Mouse (Mus musculus): ENCODE measurements around the gene Teddm2. TPM values are rescaled to one million over a fixed set of nuclear protein-coding genes. Genes with fewer than 3 reads are reported as not detected.

Teddm2 gene
- polyA plus RNA-seq, 1 experiment from 2014 or later: 0.36 TPM

DNA sequence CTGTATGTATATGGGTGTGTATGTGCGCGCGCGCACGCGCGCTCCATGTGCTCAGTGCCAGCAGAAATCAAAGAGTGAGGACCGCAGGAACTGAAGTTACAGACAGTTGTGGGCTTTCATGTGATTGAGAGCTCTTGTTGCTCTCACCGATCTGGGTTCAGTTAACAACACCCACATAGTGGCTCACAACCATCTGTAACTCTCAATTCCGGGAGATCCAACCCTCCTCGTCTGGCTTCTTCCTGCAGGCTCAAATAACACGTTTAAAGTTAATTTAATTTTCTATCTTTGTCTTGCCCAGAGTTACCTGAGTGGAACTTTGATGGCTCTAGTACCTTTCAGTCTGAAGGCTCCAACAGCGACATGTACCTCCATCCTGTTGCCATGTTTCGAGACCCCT is 4.2 kb upstream of the Teddm2 start:
- H3K27ac ChIP-seq (ENCODE audit: low read depth): no peak overlapping the region
- H3K4me1 ChIP-seq (ENCODE audit: insufficient read depth): 0 out of 2 replicates have a peak, but pooled peaks cover 4% of the 10 kb centered on the region
- no peak overlapping the region for H3K4me2 ChIP-seq
- H3K27me3 ChIP-seq (ENCODE audit: insufficient read depth, low read length): no peaks in the 10 kb centered on the region
- no peaks in the 10 kb centered on the region for H3K9me3 ChIP-seq (ENCODE audit: low read depth, low read length)
- H3K4me3 ChIP-seq (ENCODE audit: low read depth, low read length): no peak overlapping the region
- no peak for ATAC-seq (ENCODE audit: insufficient read depth)
- H3K9ac ChIP-seq: no peak overlapping the region
- H3K36me3 ChIP-seq (ENCODE audit: insufficient read depth): peaks cover 63% of the 10 kb centered on the region
- WGBS: 94% methylated on average over 14 of the region's 14 CpGs
- no peak for TF ChIP-seq CTCF (IDR thresholded peaks at IDR 0.05; ENCODE audit: low read depth)
- no peak for DNase-seq

DNA sequence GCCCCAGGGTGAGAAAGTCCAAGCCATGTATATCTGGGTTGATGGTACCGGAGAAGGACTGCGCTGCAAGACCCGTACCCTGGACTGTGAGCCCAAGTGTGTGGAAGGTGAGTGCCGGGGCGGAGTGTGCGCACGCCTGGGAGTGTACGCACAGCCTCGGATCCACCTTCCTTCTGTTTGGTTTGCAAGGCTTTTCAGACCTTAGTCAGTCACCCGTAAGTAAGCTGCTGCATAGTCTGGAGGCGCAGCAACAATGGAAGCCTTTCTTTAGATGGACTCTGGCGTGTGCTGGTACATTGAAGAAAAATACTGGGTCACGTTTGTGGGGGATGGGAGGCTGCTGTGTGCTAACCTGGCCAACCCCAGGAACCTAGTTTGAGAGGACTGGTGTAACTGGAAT is 3.0 kb upstream of the Teddm2 start:
- H3K4me2 ChIP-seq: no peak overlapping the region
- no peak overlapping the region for H3K4me3 ChIP-seq (ENCODE audit: low read depth, low read length)
- no peak overlapping the region for H3K27ac ChIP-seq (ENCODE audit: low read depth)
- no peak overlapping the region for H3K9ac ChIP-seq
- no peaks in the 10 kb centered on the region for H3K27me3 ChIP-seq (ENCODE audit: insufficient read depth, low read length)
- ATAC-seq (ENCODE audit: insufficient read depth): no peak
- 0 out of 2 replicates have a peak, but pooled peaks cover 4% of the 10 kb centered on the region for H3K4me1 ChIP-seq (ENCODE audit: insufficient read depth)
- DNase-seq: no peak
- WGBS: 88% methylated on average over 13 of the region's 13 CpGs
- peaks cover 54% of the 10 kb centered on the region for H3K36me3 ChIP-seq (ENCODE audit: insufficient read depth)
- no peak for TF ChIP-seq CTCF (IDR thresholded peaks at IDR 0.05; ENCODE audit: low read depth)
- no peaks in the 10 kb centered on the region for H3K9me3 ChIP-seq (ENCODE audit: low read depth, low read length)

DNA sequence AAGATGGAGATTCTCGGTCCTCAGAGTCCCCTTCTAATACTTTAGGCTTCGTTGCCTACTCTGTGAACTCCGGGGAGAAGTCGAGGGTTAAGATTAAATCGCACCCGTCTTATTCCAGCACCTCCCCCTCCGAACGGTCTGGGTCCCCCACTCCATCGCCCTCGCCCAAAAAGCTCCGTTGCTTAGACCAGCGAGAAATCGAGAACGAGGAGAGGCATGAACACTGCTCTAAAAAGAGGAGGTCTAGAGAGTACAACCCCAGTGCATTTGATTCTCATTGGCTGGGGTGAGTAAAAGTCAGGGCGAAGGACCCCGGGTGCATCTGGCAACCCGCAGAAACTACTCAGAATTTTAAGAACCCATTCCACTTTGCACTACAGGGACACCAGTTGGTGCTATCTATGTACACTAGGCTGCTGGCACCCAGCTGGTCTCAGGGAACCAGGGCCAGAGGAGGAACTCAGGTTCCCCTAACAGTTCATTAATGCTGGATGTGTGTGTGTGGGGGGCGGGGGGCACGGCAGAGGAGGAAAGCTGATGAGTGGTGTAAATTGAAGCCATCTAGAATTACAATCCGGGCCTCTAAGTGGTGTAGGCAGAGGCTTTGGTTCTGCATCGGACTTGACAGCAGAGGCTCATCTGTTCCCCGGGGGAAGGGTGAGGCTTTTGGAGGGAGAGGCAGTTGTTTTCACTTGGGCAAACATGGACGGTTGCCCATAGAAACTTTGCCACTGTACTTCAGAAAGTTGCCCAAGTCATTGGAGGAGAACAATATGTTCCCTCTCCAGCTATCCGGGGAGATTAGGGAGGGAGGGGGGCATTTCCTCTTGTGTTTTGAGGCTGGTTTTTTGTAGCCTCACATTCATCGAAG is 1.1 kb upstream of the Teddm2 start:
- no peak for TF ChIP-seq CTCF (IDR thresholded peaks at IDR 0.05; ENCODE audit: low read depth)
- ATAC-seq (ENCODE audit: insufficient read depth) (no peak), DNase-seq (peak; percentile 61)
- 0 out of 2 replicates have a peak, but pooled peaks cover 4% of the 10 kb centered on the region for H3K4me1 ChIP-seq (ENCODE audit: insufficient read depth)
- peak overlapping the region; percentile 96 for H3K27ac ChIP-seq (ENCODE audit: low read depth)
- peaks cover 34% of the 10 kb centered on the region for H3K36me3 ChIP-seq (ENCODE audit: insufficient read depth)
- no peaks in the 10 kb centered on the region for H3K9me3 ChIP-seq (ENCODE audit: low read depth, low read length)
- no peaks in the 10 kb centered on the region for H3K27me3 ChIP-seq (ENCODE audit: insufficient read depth, low read length)
- H3K4me3 ChIP-seq (ENCODE audit: low read depth, low read length): peak overlapping the region; percentile 82
- peak overlapping the region; percentile 83 for H3K9ac ChIP-seq
- peak overlapping the region; percentile 88 for H3K4me2 ChIP-seq
- 2% methylated on average over 25 of the region's 25 CpGs for WGBS

DNA sequence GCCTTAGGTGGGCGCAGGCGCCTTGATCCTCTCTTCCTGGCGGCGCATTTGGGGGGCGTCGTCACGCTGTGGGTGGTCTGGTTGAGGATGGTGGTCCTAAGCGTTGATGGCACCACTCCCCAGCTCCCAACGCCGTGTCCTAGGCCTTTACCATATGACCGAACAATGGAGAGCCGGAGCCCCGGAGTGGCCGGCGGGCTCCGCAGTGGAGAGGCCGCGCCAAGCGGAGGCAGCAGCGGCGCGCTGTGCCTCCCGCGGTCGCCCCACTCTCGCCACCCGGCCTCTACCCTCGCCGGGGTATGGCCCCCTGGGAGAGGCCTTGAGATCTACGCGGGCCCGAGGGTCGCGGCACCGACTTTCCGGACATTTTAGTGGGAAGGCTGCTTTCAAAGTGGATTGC is 353 bp upstream of the Teddm2 start:
- peak; percentile 58 for ATAC-seq (ENCODE audit: insufficient read depth)
- no peak for DNase-seq
- peak overlapping the region; percentile 96 for H3K27ac ChIP-seq (ENCODE audit: low read depth)
- H3K4me2 ChIP-seq: peak overlapping the region; percentile 88
- H3K4me3 ChIP-seq (ENCODE audit: low read depth, low read length): peak overlapping the region; percentile 82
- H3K27me3 ChIP-seq (ENCODE audit: insufficient read depth, low read length): no peaks in the 10 kb centered on the region
- H3K9me3 ChIP-seq (ENCODE audit: low read depth, low read length): no peaks in the 10 kb centered on the region
- TF ChIP-seq CTCF (IDR thresholded peaks at IDR 0.05; ENCODE audit: low read depth): no peak
- H3K36me3 ChIP-seq (ENCODE audit: insufficient read depth): peaks cover 27% of the 10 kb centered on the region
- 0 out of 2 replicates have a peak, but pooled peaks cover 4% of the 10 kb centered on the region for H3K4me1 ChIP-seq (ENCODE audit: insufficient read depth)
- under 1% methylated on average over 33 of the region's 36 CpGs for WGBS
- H3K9ac ChIP-seq: peak overlapping the region; percentile 83

DNA sequence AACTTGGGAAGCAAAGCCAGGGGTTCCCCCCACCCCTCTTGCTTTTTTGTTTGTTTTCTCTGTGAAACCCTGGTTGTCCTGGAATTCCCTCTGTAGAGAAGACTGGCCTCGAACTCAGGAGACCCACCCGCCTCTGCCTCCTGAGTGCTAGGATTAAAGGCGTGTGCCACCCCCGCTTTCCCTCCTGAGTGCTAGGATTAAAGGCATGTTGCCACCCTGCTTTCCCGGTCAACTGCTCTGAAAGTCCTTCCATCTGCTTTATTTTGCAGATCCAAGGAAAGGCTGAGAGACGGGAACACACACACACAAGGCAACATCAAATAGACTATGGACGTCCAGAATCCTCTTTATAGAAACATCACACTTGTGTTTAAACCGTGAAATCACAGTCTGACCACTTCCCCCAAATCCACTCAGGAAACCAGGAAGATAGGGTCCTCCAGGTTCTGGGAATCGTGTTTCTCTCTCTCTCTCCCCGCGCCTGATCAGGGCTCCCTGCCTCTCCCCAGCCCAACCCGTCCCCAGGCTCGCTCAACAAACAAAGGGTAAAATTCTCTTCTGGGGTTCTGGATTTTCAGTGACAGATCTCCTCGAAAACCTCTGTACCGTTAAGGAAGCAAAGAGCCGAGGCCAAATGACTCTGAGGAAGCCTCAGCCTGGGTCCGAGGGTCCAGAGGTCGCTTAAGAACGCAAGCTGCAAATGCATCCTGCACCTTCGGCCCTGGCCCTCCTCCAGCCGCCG is 868 bp downstream of the Teddm2 start:
- Histone ChIP-seq H3K4me3 (ENCODE audit: low read depth, low read length) (peak overlapping the region; percentile 82), H3K27ac (ENCODE audit: low read depth) (peak overlapping the region; percentile 96), H3K36me3 (ENCODE audit: insufficient read depth) (peaks cover 15% of the 10 kb centered on the region), H3K4me2 (peak overlapping the region; percentile 88), H3K4me1 (ENCODE audit: insufficient read depth) (0 out of 2 replicates have a peak, but pooled peaks cover 6% of the 10 kb centered on the region), H3K9me3 (ENCODE audit: low read depth, low read length) (no peaks in the 10 kb centered on the region), H3K27me3 (ENCODE audit: insufficient read depth, low read length) (no peaks in the 10 kb centered on the region), H3K9ac (peak overlapping the region; percentile 67)
- DNase-seq (no peak), ATAC-seq (ENCODE audit: insufficient read depth) (peak; percentile 30)
- TF ChIP-seq CTCF (IDR thresholded peaks at IDR 0.05; ENCODE audit: low read depth): no peak
- 20% methylated on average over 22 of the region's 22 CpGs for WGBS

DNA sequence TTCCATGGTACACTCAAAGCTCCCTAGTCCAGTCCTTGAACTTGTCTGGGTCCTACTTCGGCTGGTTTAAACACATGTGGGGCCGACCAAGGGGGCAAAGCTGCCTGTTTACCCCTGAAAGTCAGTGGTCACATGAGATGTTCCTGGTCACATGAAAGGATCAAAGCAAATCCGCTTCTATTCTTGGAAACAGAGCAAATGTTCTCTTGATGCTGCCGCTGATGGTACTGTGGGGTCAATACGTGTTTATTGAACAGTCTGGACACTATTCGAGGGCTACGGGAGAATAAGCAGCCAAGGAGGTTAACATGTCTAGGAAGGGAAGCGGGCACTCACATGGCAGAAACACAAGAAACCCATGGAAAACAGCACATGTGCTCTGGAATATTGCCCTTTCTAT is 2.8 kb downstream of the Teddm2 start:
- no peak for TF ChIP-seq CTCF (IDR thresholded peaks at IDR 0.05; ENCODE audit: low read depth)
- Histone ChIP-seq H3K4me3 (ENCODE audit: low read depth, low read length) (no peak overlapping the region), H3K36me3 (ENCODE audit: insufficient read depth) (no peaks in the 10 kb centered on the region), H3K4me2 (no peak overlapping the region), H3K9ac (no peak overlapping the region), H3K27ac (ENCODE audit: low read depth) (no peak overlapping the region), H3K9me3 (ENCODE audit: low read depth, low read length) (no peaks in the 10 kb centered on the region), H3K4me1 (ENCODE audit: insufficient read depth) (0 out of 2 replicates have a peak, but pooled peaks cover 6% of the 10 kb centered on the region), H3K27me3 (ENCODE audit: insufficient read depth, low read length) (no peaks in the 10 kb centered on the region)
- ATAC-seq (ENCODE audit: insufficient read depth): no peak
- DNase-seq: no peak
- WGBS: 69% methylated on average over 8 of the region's 8 CpGs

DNA sequence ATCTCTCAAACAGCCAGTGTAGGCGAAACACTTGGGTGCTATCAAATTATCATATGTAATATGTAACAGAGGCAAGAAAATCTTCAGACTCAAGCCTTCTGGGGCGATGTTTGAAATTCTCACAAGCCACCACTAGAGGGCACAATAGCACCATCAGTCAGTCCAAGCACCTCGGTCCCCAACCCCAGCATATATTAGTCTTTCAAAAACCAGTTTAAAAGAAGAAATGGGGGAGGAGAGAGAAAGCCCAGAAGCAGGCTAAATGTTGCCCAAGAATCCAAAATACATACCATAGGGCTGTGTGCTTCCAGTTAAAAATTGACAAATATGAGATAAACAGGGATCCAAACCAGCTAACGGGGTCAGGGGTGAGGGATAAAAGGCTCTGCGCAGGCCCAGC is 5.0 kb downstream of the Teddm2 start:
- peak; percentile 85 for TF ChIP-seq CTCF (IDR thresholded peaks at IDR 0.05; ENCODE audit: low read depth)
- no peak overlapping the region for H3K9ac ChIP-seq
- H3K4me2 ChIP-seq: no peak overlapping the region

More for the DNA sequence above, 5.0 kb downstream of the Teddm2 start:
- DNase-seq (peak; percentile 93), ATAC-seq (ENCODE audit: insufficient read depth) (no peak)
- Histone ChIP-seq H3K36me3 (ENCODE audit: insufficient read depth) (no peaks in the 10 kb centered on the region), H3K27me3 (ENCODE audit: insufficient read depth, low read length) (no peaks in the 10 kb centered on the region), H3K27ac (ENCODE audit: low read depth) (no peak overlapping the region), H3K9me3 (ENCODE audit: low read depth, low read length) (no peaks in the 10 kb centered on the region), H3K4me3 (ENCODE audit: low read depth, low read length) (no peak overlapping the region), H3K4me1 (ENCODE audit: insufficient read depth) (0 out of 2 replicates have a peak, but pooled peaks cover 2% of the 10 kb centered on the region)
- 37% methylated on average over 5 of the region's 5 CpGs for WGBS
